Mouse (Mus musculus) cerebellum, adult 2 months (tissue): ENCODE data around the gene Fam71d. TPM values are rescaled to one million over a fixed set of nuclear protein-coding genes. Genes with fewer than 3 reads are reported as not detected.

Experiments used
- DNase-seq, 2 experiments: peaks; one replicate each; pipeline ENCODE4 v3.0.0; 2021
- H3K27ac ChIP-seq: fragments of 200-500 bp; 2 replicates; pipeline ENCODE4 v1.5.1; 2012; ENCODE audit warnings: low read length, control low read depth, inconsistent platforms; ENCODE audit not compliant: insufficient read depth
- H3K27me3 ChIP-seq: fragments of 200-500 bp; 2 replicates; pipeline ENCODE4 v1.6.1; 2012; ENCODE audit warnings: inconsistent platforms, mild to moderate bottlenecking, low read length, moderate library complexity; ENCODE audit not compliant: control insufficient read depth, insufficient read depth
- H3K4me1 ChIP-seq: fragments of 200-500 bp; 2 replicates; pipeline ENCODE4 v1.6.1; 2011; ENCODE audit warnings: low read length; ENCODE audit not compliant: control insufficient read depth, insufficient read depth
- H3K4me3 ChIP-seq: fragments of 200-500 bp; replicated peaks from 2 replicates; pipeline ENCODE3; 2011; ENCODE audit warnings: mild to moderate bottlenecking, low read depth, low read length, control low read depth; ENCODE audit not compliant: insufficient read depth
- CTCF ChIP-seq: fragments of 200-500 bp; IDR thresholded peaks from 2 replicates; pipeline ENCODE4 v1.5.1; 2011; ENCODE audit warnings: low read depth, mild to moderate bottlenecking, control low read depth, low read length, moderate library complexity, borderline replicate concordance; ENCODE audit not compliant: insufficient read depth
- POLR2A ChIP-seq: fragments of 200-500 bp; IDR thresholded peaks from 2 replicates; pipeline ENCODE4 v1.6.1; 2011; ENCODE audit warnings: low read length, control low read depth, borderline replicate concordance; ENCODE audit not compliant: insufficient read depth
- whole genome bisulfite sequencing: fragments of 180-500 bp; shearing (Covaris S2); methylation state at CpG from one replicate; pipeline ENCODE4 v1.1.7; 2018; 5-methylcytosine and 5-hydroxymethylcytosine counted together
- polyA plus RNA-seq: library from polyadenylated mRNA; depleted of rRNA; stranded (reverse); fragments of >200 nt; gene quantifications from 2 replicates; pipeline ENCODE4 v1.2.3, GENCODE M21; 2012

Fam71d gene
- polyA plus RNA-seq, 1 experiment = 0.28 TPM

DNA sequence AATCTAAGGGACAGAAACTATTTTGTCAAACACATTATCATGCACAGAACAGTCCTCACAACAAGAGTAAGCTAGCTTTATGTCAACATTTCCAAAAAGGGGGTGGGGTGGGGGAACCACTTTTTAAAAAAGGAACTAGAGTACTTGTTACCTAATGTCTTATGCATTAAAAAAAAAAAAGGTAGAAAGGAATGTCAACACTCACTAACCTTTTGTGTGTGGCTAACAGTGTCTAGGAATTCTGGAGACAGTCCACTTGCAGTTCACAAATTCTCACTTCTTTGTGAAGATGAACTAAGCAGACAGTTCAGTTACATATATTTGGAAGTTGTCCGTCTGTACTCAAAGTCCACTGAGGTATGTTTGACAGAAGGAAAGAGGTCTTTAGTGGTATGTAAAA is 56.1 kb downstream of the Fam71d start:
- no peak overlapping the region for H3K27ac ChIP-seq

DNA sequence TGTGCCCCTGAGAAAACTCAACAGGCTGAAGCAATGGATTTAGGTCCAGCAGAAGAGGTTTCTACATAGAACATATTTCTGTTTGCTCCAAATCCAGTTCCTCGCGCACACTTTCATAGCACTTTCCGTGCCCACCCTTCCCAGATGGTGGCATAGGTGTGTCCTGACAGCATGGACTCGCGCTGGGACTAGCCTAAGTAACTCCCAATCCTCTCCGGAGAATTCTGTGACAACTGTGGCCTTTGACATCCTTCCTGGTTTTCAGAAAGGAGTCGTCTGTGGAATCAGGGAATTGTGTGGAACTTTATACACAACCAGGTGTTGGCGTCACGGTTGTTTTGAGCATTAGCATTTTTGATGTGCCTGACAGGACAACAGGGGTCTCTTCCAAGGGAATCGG is 56.8 kb downstream of the Fam71d start:
- Histone ChIP-seq H3K4me3 (peak overlapping the region; percentile 59), H3K4me1 (no peaks in the 10 kb centered on the region), H3K27me3 (no peaks in the 10 kb centered on the region), H3K27ac (peak overlapping the region; percentile 5; the same call in 1 of the 2 replicates)
- DNase-seq = no peak
- under 1% methylated on average over 10 of the region's 10 CpGs for WGBS
- TF ChIP-seq POLR2A (no peak), CTCF (no peak)

More for the DNA sequence above, 56.1 kb downstream of the Fam71d start:
- 48% methylated on average over 1 of the region's 1 CpGs for WGBS
- DNase-seq = no peak
- Histone ChIP-seq H3K4me3 (no peak overlapping the region), H3K27me3 (no peaks in the 10 kb centered on the region), H3K4me1 (no peaks in the 10 kb centered on the region)
- TF ChIP-seq CTCF (no peak), POLR2A (no peak)

DNA sequence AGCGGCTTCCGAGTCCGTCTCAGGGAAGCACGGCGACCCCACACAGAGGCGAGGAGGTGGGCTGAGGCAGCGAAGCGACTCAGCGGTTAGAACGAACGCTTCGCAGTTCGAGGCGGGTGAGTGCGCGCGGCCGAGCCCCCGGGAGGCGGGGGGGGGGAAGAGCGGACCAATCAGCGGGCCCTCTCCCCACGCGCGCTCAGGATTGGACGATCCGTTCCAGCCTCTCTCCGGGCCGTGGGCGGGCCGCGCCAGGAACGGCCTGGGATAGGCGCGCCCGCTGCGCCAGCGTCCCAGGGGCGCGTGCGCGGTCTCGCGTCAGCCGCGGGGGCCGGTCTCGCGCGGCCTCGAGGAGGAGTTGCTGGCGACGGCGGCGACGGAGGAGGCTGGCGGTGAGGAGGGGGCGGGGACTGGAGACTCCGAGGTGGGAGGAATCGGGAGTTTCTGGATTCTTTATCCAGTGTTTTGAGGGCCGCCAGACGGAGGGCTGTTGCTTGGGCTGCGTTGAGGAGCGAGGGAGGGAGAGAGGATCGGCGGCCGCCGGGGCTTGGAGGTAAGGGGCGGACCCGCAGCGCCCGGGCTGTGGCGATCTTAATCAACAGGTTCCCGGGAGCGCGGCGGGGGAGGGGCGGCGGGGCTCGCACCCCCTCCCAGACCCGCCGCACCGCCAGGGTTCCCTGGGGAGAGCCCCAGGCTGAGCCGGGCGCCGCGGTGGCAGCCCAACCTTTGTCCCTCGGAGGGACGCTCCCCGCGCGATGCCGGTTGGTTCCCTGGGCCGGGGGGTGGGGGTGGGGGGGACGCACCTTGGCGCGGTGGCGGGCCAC is 57.4 kb downstream of the Fam71d start, which contains the start of gene Mpp5:
Gene Mpp5, plus strand, starts transcription at position 351 of the 821 bp plus-strand sequence.
- no peaks in the 10 kb centered on the region for H3K27me3 ChIP-seq
- peak within 1 kb of the TSS; percentile 85 for H3K4me3 ChIP-seq
- TF ChIP-seq CTCF (no peak), POLR2A (peak; percentile 45; the same call in 1 of the 2 replicates)
- H3K27ac ChIP-seq = peak within 1 kb of the TSS; percentile 5; the same call in 1 of the 2 replicates
- 1% methylated on average over 91 of the region's 98 CpGs for WGBS
- H3K4me1 ChIP-seq = no peaks in the 10 kb centered on the region
- DNase-seq = peak; percentile 93 to 97

DNA sequence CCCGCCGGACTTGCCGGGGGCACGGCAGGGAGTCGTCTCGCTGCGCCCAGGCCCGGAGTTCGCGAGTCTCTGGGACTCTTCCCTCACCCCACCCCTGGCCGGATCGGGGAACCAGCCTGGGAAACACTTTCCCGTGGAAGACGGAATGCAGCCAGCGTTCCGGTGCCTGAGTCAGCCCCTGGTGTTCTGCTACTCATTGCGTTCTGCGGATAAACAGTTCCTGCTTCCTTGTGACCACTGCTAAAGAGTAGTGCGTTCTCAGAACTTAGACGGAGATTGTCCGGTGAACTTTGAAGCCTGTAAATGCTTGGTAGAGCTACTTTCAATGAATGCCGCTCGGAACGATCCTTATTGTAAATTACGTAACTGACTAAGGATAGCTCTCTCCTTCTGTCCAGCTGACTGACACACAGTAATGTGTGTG is 58.1 kb downstream of the Fam71d start:
- H3K4me1 ChIP-seq = no peaks in the 10 kb centered on the region
- no peaks in the 10 kb centered on the region for H3K27me3 ChIP-seq
- under 1% methylated on average over 25 of the region's 25 CpGs for WGBS
- H3K27ac ChIP-seq = no peak overlapping the region
- TF ChIP-seq POLR2A = no peak
- TF ChIP-seq CTCF = no peak
- peak; percentile 61 to 72 for DNase-seq
- H3K4me3 ChIP-seq = peak overlapping the region; percentile 85

DNA sequence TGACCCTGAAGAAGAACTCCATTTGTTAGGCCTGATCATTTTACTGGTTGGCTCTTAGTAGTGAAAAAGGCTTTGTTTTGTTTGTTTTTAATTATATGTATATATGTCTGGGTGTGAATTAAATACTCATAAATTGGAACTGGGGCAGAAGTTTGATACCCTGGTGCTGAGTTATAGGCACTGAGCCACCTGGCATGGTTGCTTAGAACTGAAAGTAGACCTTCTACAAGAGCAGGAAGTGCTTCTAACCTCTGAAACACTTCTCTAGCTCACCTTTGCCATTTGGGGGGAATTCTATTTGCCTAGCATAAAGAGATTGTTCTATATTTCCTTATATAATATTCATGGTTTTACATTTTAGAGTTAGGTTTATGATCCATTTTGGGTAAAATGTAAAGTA is 70.6 kb downstream of the Fam71d start:
- H3K27me3 ChIP-seq = no peaks in the 10 kb centered on the region
- TF ChIP-seq POLR2A = no peak
- TF ChIP-seq CTCF = no peak

DNA sequence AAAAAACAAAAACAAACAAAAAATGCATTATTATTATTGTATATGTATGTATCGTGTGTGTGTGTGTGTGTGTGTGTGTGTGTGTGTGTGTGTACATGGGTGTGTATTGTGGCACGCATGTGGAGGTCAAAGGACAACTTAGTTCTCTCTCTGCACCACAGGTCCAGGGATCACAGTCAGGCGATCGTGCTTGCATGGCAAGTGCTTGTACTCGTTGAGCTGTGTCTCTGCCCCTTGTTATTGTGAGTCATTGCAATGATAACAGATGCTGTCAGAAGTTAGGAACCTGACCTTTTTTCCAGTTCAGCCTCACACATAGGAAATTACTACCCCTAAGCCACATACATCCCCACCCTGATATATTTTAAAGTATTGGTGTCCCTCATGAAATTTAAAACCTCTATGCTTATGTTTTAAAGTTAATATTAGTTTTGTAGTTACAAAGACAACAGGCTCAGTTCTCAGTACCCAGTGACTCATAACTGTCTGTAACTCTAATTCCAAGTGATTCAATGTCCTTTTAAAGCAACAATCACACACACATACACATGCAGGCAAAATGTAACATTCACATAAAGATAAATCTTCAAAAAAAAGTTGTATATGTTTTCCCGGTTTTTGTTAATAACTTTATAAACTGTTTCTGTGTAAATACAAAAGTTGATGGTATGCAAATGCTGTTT is 77.8 kb downstream of the Fam71d start:
- TF ChIP-seq POLR2A = no peak
- TF ChIP-seq CTCF = no peak
- Histone ChIP-seq H3K27me3 (no peaks in the 10 kb centered on the region), H3K27ac (no peak overlapping the region), H3K4me3 (no peak overlapping the region), H3K4me1 (no peaks in the 10 kb centered on the region)
- 73% methylated on average over 6 of the region's 6 CpGs for WGBS
- no peak for DNase-seq

More for the DNA sequence above, 70.6 kb downstream of the Fam71d start:
- DNase-seq = no peak
- Histone ChIP-seq H3K4me1 (no peaks in the 10 kb centered on the region), H3K4me3 (no peak overlapping the region), H3K27ac (no peak overlapping the region)

DNA sequence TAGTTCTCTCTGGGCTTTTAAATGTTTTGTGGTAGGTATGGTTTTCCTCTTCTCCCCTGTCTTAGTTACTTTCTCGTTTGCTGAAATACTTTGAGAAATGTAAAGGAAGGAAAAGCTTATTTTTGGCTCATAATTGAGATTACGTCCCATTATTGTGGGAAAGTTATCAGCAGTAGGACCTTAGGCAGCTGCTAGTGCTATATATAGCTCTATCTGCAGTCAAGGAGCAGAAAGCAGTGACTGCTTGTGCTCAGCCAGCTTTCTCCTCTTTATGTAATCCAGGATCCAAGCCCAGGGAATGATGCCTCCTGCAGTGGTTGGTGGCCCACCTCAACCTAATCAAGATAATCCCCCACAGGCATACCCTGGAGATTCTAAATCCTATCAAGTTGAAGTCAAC is 81.9 kb downstream of the Fam71d start:
- Histone ChIP-seq H3K27ac (no peak overlapping the region), H3K27me3 (no peaks in the 10 kb centered on the region), H3K4me1 (no peaks in the 10 kb centered on the region), H3K4me3 (no peak overlapping the region)
- WGBS = 62% methylated on average over 2 of the region's 2 CpGs
- TF ChIP-seq CTCF (no peak), POLR2A (no peak)
- DNase-seq = no peak
